Mouse (Mus musculus) cerebellum, postnatal 36 days (tissue): ENCODE measurements around the gene Ptgis.

Experiments
- DNase-seq, 2 experiments: peaks; one replicate each; pipeline ENCODE4 v3.0.0; 2021 to 2022; ENCODE audit warnings: mixed read lengths in 2 of 2

The Ptgis gene

DNA sequence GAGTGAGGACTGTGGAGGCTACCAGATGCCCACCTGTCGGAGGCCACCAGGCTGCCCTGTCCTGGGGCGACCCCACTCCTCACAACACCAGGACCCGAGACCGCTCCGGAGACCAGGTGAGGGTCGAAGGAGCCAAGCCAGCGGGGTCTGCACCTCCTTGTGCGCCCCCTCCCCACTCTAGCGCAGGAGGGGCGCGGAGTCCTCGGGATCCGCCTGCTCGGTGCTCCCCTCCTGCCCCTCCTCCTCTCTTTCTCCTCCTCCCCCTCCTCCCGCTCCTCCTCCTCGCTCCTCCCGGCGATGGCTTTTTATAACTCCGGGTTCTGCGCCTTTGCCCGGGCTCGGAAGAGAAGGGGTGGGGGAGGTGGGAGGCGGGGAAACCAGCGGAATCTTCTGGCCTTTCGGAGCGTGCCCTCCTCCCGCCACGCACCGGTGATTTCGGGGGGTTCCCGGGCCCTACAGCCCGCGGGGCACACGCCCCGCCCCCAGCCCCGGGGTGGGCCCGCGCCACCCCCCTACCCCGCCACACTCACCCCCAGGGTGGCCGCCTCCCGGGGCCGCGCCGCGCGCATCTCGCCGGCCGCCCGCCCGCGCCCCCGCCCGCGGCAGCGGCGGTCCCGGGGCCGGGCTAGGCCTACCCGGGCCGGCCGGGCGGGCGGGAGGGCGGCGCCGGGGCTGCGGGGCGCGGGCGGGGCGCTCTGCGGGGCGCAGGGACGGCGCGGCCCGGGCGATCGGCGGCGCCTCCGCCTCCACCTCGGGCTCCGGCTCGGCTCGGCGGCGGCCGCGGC, 50.9 kb downstream of the Ptgis start:
- DNase-seq = no peak

DNA sequence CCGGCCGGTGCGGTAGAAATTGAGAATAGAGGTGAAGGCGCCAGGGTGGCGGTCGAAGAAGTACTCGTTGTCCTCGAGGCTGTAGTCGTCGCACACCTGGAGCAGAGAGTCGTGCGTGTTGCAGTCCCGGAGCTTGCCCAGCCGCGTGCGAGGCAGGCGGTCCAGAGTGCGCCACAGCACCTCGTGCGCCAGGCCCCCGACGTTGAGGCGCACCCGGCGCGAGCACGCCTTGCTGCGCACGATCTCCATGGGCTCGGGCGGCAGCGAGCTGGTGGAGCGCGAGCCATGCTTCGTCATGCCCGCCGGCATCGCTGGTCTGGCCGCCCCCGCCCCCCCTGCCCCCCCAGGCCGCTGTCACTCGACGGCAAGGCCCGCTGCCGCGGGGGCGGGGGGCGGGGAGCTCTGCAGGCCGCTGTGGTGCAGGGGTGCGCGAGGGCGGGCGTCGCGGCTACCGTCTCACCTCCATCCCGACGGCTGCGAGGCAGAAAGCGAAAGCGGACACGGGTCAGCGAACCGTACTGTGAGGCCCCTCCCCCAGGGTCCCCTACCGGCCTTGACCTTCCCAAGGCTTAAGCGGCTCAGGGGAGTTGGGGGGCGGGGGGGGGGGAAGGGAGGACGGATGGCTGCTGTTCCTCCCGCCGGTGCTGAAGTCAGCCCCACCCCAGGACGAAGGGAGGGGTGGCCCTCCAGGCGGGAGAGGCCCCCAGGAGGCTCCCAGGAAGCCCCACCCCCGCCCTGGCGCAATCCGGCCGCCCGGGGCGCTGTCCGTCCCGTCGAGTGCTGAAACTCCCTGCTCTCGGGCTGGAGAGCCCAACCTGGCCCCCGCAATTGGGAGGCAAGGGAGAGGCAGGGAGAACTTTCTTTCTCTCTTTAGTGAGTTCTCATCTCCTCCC, 51.8 kb downstream of the Ptgis start:
- DNase-seq = peak in 1 of 2 experiments; percentile 23

DNA sequence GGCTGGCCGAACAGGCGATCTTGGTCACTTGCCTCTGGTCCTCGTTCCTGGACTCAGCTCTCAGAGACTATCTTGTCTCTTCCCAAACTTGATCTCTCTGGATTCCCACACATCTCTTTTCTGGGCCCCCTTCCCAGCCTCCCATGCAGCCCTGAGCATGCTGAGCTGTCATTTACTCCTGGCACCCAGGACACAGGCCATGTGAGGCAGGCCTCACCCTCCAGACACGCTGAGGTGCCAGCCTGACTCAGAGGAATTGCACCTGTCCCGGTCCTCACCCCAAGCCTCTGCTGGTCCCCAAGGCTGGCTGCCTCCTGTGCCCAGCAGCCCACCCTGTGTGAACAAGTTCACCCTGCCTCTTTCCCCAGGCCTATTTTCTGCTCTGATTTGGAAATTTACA, 53.3 kb downstream of the Ptgis start:
- no peak for DNase-seq

DNA sequence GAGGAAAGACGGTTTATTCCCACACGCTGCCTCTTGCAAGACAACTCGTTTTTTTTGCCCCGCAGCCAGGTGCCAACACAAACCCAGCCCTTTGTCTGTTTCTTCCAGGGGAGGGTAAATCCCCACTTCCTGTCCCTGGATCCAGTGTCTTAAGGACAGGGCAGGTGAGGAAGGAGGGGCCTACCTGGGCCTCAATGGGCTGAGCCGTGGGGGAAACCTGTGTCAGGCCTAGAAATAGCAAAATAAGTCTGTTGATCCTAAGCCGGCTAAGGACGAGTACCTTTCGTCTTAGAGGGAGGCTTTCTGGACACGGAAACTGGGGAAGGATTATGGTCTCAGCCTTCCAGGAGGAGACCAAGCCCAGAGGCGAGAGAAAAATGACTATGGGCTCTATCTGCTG, 53.9 kb downstream of the Ptgis start:
- no peak for DNase-seq

DNA sequence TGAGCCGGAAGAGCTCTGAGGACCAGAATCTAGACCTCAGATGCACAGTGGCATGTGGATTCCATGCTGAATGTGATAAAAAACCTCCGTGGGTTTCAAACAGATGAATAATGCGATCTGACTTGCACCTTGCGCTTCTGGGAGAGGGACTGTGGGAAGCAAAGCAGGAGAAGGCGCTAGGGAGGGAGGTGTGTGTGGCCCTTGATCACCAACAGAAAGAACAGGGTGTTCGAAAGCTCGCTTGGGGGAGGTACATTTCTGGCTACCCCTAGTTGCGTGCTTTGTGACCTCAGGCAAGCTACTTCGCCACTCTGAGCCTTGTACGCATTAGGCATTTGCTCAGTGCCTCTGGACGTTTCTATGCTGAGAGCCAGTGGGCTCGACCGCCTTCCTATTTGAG, 54.4 kb downstream of the Ptgis start:
- no peak for DNase-seq

DNA sequence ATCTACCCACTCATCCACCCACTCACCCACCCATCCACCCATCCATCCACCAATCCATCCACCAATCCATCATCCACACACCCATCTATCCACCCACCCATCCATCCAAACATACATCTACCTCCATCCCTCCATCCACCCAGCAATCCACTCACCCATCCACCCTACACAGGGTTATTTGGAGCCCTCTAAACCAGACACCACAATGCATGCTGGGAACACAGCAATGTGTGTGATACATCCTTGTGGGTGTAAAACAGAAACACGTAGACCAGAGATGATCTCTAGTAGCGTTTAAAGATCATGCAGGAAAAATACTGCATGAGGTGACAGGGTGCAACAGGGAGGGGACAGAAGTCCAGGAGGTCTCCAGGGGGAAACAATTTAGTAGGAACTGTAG, 55.0 kb downstream of the Ptgis start:
- no peak for DNase-seq

DNA sequence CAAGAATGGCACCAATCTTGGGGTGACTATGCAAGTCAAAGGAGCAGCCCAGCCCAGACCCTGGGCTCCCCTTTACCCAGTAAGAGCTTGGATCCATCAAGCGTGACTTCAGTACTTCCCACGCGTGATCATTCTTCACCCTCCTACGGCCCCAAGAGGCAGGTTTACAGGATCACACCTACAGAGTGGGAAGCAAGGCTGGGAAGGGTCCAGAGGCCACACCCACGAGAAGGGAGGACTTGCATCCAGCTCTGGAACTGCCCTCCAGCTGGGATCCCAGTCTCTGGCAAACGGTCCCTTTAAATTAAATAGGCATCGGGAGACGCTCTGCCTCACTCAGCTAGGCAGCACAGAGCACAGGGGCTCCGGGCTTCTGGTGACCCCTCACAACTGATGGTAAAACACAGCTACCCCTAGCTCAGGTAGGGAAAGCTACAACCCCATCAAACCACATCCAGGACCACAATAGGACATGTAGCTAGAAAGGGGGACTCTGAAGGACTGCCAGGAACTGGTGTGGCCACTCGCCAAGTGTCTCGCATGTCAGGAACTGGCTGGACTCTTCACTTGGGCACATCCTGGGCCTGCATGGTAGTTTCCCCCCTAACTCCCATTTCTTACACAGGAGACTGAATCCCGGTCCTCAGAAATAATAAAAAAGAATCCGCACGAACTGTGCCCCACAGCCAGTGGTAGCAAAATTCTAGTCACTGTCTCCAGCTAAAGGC, 58.6 kb downstream of the Ptgis start:
- DNase-seq = no peak

DNA sequence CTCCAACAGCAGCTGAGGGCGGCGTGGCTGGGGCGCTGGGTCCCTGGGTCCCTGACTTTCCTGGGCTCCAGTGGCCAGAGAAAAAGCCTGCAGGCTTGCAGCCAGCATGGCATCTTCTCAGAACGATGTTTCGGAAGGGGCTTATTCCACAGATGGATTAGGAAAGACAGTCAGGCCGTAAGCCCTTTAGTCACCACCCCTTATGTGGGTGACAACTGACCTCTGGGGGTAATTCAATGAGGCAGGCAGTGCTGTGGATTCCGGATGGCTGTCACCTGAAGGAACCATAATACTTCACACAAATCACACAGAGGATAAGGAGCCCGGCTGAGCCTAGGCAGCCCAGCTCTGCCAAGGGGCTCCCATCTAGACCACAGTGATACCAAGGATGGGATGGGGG, 59.3 kb downstream of the Ptgis start:
- no peak for DNase-seq

DNA sequence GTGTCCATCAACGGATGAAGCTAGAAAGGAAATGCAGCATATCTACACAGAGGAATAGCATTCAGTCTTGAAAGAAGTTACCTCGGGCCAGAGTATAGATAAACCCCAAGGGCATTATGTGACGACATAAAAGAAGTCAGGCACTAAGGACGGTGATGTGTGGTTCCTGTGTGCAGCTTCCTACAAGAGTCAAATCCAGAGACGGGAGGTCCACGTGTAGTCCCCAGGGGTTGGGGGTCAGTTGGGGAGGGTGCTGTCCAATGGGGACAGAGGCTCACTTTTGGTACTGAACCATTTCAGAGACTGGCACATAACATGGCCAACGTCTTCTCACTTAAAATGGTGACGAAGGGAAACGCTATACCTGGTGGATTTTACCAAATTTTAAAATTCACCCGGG, 61.1 kb downstream of the Ptgis start:
- DNase-seq = no peak

DNA sequence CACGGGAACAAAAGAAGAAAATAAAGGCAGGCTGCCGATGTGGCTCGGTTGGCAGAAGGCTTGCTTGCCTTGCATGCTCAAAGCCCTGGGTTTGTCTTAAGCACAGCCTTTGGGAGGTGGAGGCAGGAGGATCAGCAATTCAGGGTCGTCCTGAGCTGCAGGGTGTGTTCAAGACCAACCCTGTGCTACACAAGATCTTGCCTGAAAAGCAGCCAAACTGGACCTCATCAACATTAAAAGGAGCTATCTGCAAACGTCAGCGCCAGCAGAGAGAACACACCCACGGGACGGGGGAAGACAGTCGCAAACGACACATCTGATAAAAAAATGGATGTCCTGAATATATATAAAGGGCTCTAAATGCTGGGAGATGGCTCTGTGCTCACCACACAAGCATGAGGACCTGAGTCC, 63.2 kb downstream of the Ptgis start:
- no peak for DNase-seq

DNA sequence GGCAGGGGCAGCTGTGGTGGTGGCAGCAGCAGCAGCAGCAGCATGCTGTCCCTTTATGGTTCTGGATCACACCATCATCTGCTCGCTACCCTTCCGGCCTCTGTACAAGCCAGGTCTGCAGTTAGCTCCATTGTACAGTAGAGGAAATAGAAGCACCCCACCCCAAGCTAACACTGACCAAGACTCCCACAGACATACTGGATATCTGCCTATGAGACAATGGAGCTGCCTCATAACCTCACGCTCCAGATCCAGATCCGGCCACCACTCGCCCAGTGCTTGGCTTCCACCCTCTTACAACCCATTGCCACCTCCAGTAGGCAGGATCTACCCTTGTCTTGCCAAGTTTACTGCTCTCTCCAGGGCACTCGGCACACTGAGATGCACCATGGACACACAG, 65.1 kb downstream of the Ptgis start:
- no peak for DNase-seq

DNA sequence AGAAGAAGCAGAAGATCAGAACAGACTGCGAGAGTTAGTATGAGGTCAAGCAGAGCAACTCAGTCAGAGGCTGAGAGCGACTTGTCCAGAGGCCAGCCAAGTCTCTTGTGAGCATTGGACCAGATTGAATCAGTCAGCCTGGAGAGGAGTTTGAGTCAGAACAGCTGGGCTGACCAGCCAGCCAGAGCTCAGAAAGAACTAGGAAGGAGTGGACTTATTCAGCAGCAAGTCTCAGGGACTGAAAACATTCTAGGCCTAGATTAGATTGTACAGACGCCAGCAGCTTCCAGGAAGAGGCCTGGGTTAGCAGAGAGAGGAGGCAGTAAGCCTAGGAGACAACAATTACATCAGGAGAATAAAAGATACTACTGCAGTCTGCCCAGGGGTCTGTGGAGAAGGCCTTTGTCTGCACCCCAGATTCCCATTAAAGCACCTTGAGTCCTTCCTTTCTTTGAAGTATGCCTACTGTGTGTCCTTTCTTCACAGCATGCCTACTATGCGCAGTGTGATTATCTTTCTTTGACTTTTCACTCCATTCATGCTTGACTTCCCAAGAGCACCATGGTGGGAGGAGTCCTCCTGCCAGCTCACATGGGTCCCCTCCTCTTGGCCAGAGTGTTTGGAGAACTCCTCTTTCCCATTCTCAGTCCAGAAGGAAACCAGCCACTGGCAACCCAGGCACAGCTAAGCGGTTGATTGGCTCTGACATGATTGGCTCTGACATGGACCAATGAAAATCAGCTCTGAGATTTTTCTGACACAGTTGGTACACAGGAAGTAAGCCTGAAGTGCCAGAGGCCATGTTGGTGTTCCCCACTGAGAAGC, 67.1 kb downstream of the Ptgis start:
- DNase-seq = no peak

DNA sequence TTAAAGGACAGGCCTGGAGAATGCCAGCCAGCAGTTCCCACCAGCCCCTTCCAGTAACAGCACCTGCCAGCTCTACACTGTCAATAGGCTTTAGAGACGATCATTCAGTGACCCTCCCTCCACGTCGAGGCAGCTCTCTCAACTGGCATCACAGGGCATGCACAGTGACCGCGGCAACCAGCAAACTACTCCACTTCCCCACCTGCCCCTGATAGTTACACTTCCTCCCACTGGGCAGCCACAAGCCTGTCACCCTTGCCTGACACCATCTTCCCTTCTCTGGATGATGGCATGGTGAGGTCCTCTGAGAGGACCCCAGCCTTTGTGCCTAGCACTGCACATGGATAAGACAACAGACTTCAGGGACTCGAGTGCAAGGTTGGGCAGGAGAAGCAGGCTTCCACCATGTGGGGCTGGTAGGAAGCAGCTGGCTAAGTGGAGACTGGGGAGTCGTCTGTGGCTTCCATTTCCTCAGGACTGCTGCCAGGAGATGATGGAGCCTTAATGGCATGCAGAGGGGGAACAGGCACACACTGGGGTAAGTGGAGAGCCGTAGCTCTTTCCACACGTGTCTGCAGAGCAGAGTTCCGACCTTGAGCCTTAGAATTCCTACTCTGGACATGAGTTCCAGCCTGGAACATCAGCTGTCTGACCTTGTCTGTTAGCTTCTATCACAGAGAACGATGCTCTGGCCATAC, 72.7 kb downstream of the Ptgis start:
- DNase-seq = no peak

DNA sequence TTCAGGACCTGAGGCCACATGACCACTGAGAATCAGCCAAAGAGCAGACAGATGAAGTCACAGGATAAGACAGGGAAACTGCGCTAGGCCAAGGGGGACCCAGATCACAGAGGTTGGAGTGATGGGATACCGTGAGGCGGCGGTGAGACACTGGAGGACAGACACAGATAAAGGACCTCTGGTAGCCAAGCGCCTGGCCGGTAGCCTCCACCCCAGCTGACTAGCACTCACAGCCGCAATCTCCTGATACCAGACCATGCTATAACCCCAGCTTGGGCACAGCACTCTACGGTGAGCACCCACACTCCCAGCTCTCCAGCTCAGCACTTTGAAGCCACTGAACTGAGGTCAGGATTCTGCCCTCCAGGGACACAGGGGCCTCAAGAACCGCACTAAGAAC, 76.8 kb downstream of the Ptgis start:
- DNase-seq = no peak

DNA sequence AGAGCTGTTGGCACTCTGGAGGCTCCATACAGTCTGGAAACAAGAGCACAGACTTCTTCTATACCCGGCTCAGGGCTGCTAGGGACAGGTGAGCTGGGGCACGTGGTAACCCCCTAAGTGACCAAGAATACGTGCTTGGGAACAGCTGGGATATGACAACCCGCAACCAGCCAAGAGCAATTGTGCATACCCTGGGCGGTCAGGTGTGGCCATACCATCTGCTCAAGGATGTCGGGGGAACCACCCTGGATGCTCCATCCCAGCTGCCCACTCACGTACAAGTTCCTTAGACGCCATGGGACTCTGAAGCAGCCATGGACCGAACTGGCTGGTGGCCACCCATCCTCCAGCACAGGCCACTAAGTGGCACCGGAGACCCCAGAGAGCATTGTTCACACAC, 77.3 kb downstream of the Ptgis start:
- no peak for DNase-seq

DNA sequence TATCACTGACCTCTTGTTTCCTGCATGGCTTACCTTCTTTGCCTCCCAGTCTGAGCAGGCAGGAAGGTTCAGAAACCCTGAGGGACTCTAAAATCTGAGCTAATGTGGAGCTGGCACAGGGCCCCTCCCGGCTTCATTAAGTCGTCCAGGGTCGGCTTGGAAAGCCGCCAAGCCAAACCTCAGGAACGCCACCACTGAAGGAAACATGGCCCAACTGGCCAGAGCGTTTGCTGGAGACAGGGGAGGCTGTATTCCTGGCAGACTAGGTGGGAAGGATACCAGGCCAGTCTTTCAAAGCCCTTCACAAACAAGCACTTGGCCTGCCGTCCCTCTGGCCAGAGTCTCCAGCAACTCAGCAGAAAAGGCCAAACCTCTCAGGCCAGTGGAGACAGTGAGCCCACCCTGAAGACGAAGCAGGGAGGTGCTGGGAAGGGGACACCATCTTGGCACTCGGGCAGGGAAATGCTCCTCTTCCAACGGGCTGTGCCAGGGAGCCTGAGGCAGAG, 77.8 kb downstream of the Ptgis start:
- DNase-seq = no peak

DNA sequence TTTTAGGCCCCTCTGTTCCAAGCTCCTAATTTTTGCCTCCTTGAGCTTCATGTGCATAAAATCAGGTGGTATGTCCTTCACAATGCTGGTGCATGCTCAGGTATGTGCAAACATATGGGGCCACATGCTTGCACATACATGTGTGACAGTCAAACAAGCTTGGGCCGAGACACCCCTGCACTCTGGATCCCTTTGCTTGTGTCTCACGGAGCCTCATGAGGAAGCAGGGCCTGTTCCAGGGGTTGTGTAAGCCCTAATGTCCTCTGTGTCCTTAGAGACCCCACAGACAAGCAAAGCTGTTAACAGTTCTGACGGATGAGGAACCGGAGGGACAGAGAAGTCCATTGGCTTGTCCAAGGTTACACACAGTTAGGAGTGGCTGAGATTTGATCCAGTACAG, 80.7 kb downstream of the Ptgis start:
- no peak for DNase-seq

DNA sequence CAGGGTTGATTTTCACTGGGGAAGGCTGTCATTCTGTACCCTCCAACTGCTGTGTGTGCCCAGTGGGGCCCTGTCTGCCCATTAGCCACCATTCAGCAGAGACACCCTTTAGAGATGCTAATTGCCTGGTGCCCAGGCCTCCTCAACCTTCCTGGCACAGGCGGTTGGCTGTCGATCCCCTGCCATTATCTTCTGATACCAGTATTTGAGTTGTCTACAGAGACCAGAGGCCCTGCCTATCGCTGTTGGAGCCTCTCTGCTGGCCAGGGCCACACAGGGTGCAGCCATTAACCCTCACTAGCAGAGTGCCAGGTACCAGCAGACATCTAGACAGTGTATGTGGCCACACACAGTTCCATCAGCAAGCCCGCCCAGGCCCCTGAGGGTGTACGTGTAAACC, 81.6 kb downstream of the Ptgis start:
- DNase-seq = no peak

DNA sequence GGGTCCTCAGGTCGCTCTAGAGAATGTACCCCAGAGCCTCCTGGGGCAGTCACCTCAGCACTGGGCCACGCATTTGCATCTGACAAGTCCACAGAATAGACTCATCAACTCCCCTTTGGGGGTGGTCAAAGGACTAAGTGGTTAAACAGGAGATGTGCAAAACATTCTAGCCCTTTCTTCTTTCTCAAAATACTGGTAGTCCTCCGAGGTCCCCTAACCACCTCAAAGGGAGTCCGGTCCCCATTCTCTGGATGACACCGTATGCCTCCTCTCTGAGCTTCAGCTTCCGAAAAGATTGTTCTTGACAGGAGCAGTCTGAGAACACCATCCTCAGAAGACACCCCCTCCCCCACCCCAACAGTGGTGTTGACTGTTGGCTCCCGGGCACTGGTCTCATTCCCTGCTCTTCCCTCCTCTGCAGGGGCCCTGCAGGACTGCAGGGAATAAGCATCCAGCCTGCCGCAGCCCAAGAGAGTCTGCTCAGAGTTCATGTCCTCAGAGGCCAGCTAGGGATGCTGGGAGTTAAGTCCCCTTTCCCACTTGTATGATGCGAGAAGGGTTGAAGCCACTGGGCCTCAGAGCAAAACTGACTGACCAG, 84.2 kb downstream of the Ptgis start:
- DNase-seq = no peak

DNA sequence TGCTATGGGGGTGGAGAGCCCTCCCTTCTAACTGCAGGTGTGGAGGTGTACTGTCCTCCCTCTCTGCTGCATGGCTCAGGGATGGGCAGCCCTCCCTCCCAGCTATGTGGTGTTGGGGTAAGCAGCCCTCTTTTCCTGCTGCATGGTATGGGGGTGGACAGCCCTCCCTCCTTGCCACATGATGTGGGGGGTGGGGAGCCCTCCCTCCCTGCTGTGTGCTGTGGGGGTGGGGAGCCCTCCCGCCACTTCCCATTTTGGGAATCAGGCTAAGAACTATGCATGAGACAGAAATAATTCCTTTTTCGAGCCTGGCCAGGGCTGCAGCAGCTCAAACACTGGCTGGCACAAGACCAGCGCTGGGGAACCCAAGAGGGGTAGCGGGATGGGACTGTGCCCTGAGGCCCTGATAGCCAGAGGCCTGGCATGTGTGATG, 84.8 kb downstream of the Ptgis start:
- no peak for DNase-seq

DNA sequence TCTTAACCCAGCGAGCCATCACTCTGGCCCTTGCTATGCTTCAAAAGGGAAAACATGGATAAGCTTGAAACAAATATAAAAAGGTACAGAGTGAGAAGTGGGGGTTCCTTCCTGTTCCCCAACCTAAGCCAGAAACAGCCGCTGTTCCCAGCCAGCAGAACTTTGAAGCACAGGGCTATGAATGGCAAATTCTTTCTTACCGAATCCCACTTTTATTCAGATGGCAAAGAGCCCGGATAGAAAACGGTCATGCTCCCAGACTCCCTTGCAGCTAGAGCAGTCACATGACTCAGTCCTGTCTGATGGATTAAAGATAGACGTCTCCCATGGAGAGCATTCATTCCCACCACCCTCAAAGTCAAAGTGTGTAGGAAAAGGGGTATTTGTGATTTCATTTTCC, 89.5 kb downstream of the Ptgis start:
- DNase-seq = no peak
